Mouse (Mus musculus): Measurements from ENCODE around the gene Ccdc60. TPM values are rescaled to one million over a fixed set of nuclear protein-coding genes. Genes with fewer than 3 reads are reported as not detected.
"Not testable (repeated sequence)": the region's sequence is repeated elsewhere in the genome, so short reads cannot be mapped to it uniquely, and the experiment has no call there.

The Ccdc60 gene
- polyA plus RNA-seq, 1 experiment = 0.08 TPM

DNA sequence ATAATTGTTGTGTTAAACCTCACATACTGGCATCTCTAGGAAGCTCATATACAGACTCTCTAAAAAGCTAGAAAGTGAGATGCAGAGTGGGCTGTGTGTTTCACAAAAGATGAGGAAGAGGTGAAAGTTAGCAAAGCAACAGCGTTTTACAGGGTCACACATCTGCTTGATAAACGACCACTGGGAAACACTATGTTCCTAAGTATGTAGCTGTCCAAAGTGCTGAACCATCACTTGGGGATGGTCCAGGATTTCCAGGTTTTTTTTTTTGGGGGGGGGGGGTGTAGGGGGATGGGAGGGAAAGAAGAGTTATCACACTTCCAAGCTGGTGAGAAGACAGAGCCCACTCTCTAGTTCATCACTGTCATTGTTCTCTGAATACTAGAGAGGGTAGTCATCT is 134.0 kb downstream of the Ccdc60 start:
- no peak overlapping the region for H3K27ac ChIP-seq (ENCODE audit: insufficient read depth, low read depth, low read length)
- H3K36me3 ChIP-seq (ENCODE audit: control insufficient read depth, insufficient read depth, low read length) = no peaks in the 10 kb centered on the region
- no peak for TF ChIP-seq CTCF (conservative IDR thresholded peaks at IDR 0.05; ENCODE audit: insufficient read depth, insufficient read length, low read depth, low read length)
- no peak for TF ChIP-seq POLR2A (IDR thresholded peaks at IDR 0.05; ENCODE audit: low read depth, low read length)
- H3K4me1 ChIP-seq (ENCODE audit: control insufficient read depth, insufficient read depth, low read length) = no peaks in the 10 kb centered on the region
- H3K4me3 ChIP-seq (ENCODE audit: insufficient read depth, low read depth, low read length) = no peak overlapping the region
- DNase-seq = no peak
- H3K27me3 ChIP-seq (replicated peaks; ENCODE audit: control insufficient read depth, insufficient read depth, low read length) = no peaks in the 10 kb centered on the region
- WGBS = 3% methylated on average over 2 of the region's 2 CpGs

DNA sequence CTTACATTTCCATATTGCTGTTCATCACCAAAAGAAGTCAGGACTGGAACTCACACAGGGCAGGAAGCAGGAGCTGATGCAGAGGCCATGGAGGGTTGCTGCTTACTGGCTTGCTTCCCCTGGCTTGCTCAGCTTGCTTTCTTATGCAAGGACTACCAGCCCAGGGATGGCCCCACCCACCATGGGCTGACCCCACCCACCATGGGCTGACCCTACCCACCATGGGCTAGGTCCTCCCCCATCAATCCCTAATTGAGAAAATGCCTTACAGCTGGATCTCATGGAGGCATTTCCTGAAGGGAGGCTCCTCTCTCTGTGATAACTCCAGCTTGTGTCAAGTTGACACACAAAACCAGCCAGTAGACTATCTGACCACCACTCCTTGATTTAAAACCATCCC is 142.3 kb downstream of the Ccdc60 start:
- DNase-seq; H3K27me3 ChIP-seq (replicated peaks; ENCODE audit: control insufficient read depth, insufficient read depth, low read length); H3K4me3 ChIP-seq (ENCODE audit: insufficient read depth, low read depth, low read length); H3K36me3 ChIP-seq (ENCODE audit: control insufficient read depth, insufficient read depth, low read length); H3K4me1 ChIP-seq (ENCODE audit: control insufficient read depth, insufficient read depth, low read length); H3K27ac ChIP-seq (ENCODE audit: insufficient read depth, low read depth, low read length): not testable (repeated sequence)

GRCm38 (mm10) chr5:116144711-116145110 is 144.1 kb downstream of the Ccdc60 start:
- Histone ChIP-seq H3K4me3 (ENCODE audit: insufficient read depth, low read depth, low read length) (no peak overlapping the region), H3K27me3 (replicated peaks; ENCODE audit: control insufficient read depth, insufficient read depth, low read length) (no peaks in the 10 kb centered on the region), H3K4me1 (ENCODE audit: control insufficient read depth, insufficient read depth, low read length) (no peaks in the 10 kb centered on the region), H3K27ac (ENCODE audit: insufficient read depth, low read depth, low read length) (no peak overlapping the region), H3K36me3 (ENCODE audit: control insufficient read depth, insufficient read depth, low read length) (no peaks in the 10 kb centered on the region)
- TF ChIP-seq CTCF (conservative IDR thresholded peaks at IDR 0.05; ENCODE audit: insufficient read depth, insufficient read length, low read depth, low read length) (no peak), POLR2A (IDR thresholded peaks at IDR 0.05; ENCODE audit: low read depth, low read length) (no peak)
- DNase-seq = no peak
- 72% methylated on average over 12 of the region's 12 CpGs for WGBS

DNA sequence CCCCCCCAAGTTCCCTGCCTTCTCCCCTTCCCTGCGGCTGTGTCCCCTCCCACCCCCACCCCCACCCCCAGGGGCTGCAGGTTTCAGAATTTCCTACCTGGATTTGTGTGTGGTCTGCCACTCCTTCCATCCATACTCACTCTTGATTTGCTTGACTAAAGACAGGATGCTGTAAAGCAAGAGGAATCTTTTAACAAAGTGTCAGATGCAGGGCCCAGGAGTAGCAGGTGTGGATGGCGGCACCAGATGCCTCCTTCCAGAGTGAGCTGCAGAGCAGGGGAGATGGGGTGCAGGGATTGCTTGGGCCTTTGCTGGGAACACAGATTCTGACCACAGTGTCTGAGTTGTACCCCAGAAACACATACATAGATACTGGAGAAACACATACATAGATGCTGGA is 148.1 kb downstream of the Ccdc60 start:
- TF ChIP-seq POLR2A (IDR thresholded peaks at IDR 0.05; ENCODE audit: low read depth, low read length) (no peak), CTCF (conservative IDR thresholded peaks at IDR 0.05; ENCODE audit: insufficient read depth, insufficient read length, low read depth, low read length) (no peak)
- no peaks in the 10 kb centered on the region for H3K4me1 ChIP-seq (ENCODE audit: control insufficient read depth, insufficient read depth, low read length)
- no peaks in the 10 kb centered on the region for H3K36me3 ChIP-seq (ENCODE audit: control insufficient read depth, insufficient read depth, low read length)
- DNase-seq = no peak
- no peaks in the 10 kb centered on the region for H3K27me3 ChIP-seq (replicated peaks; ENCODE audit: control insufficient read depth, insufficient read depth, low read length)
- no peak overlapping the region for H3K4me3 ChIP-seq (ENCODE audit: insufficient read depth, low read depth, low read length)
- 16% methylated on average over 2 of the region's 2 CpGs for WGBS
- no peak overlapping the region for H3K27ac ChIP-seq (ENCODE audit: insufficient read depth, low read depth, low read length)

GRCm38 (mm10) chr5:116123344-116123743 is 165.4 kb downstream of the Ccdc60 start:
- no peak overlapping the region for H3K27ac ChIP-seq (ENCODE audit: insufficient read depth, low read depth, low read length)
- H3K36me3 ChIP-seq (ENCODE audit: control insufficient read depth, insufficient read depth, low read length) = no peaks in the 10 kb centered on the region
- no peaks in the 10 kb centered on the region for H3K4me1 ChIP-seq (ENCODE audit: control insufficient read depth, insufficient read depth, low read length)
- H3K27me3 ChIP-seq (replicated peaks; ENCODE audit: control insufficient read depth, insufficient read depth, low read length) = no peaks in the 10 kb centered on the region
- TF ChIP-seq CTCF (conservative IDR thresholded peaks at IDR 0.05; ENCODE audit: insufficient read depth, insufficient read length, low read depth, low read length) = peak; percentile 95
- TF ChIP-seq POLR2A (IDR thresholded peaks at IDR 0.05; ENCODE audit: low read depth, low read length) = no peak
- H3K4me3 ChIP-seq (ENCODE audit: insufficient read depth, low read depth, low read length) = no peak overlapping the region
- 8% methylated on average over 11 of the region's 11 CpGs for WGBS
- peak; percentile 69 for DNase-seq

- H3K36me3 ChIP-seq (ENCODE audit: control insufficient read depth, insufficient read depth, low read length) = no peaks in the 10 kb centered on the region
- H3K4me1 ChIP-seq (ENCODE audit: control insufficient read depth, insufficient read depth, low read length) = no peaks in the 10 kb centered on the region
- peak; percentile 4 for DNase-seq
- no peak overlapping the region for H3K27ac ChIP-seq (ENCODE audit: insufficient read depth, low read depth, low read length)
- no peak for TF ChIP-seq POLR2A (IDR thresholded peaks at IDR 0.05; ENCODE audit: low read depth, low read length)
- peak; percentile 79 for TF ChIP-seq CTCF (conservative IDR thresholded peaks at IDR 0.05; ENCODE audit: insufficient read depth, insufficient read length, low read depth, low read length)
- WGBS = 41% methylated on average over 9 of the region's 9 CpGs
- H3K27me3 ChIP-seq (replicated peaks; ENCODE audit: control insufficient read depth, insufficient read depth, low read length) = no peaks in the 10 kb centered on the region
- no peak overlapping the region for H3K4me3 ChIP-seq (ENCODE audit: insufficient read depth, low read depth, low read length)
These were observed 172.2 kb downstream of the Ccdc60 start for GRCm38 (mm10) chr5:116116567-116116966.

DNA sequence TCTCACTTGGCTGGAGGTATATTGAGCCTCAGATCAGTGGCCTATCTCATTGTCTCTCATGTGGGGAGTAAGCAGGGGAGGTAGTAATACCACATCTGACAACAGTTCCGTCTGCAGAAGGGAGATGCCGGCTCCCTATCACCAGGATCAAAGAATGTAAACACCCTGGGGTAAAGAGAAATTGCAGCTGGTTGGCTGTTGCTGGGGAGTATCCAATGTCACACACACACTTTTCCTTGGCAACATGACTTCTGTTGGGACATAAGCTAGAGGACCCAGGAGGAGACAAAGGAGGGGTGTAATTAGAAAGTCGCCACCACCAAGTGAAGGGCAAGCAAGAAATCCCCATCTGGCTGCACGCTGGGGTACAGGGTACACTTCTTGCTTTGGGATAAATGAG is 172.7 kb downstream of the Ccdc60 start:
- DNase-seq = no peak
- 38% methylated on average over 4 of the region's 4 CpGs for WGBS

More for the DNA sequence above, 172.7 kb downstream of the Ccdc60 start:
- no peak for TF ChIP-seq CTCF (conservative IDR thresholded peaks at IDR 0.05; ENCODE audit: insufficient read depth, insufficient read length, low read depth, low read length)
- no peak for TF ChIP-seq POLR2A (IDR thresholded peaks at IDR 0.05; ENCODE audit: low read depth, low read length)
- no peak overlapping the region for H3K27ac ChIP-seq (ENCODE audit: insufficient read depth, low read depth, low read length)
- H3K27me3 ChIP-seq (replicated peaks; ENCODE audit: control insufficient read depth, insufficient read depth, low read length) = no peaks in the 10 kb centered on the region
- H3K4me3 ChIP-seq (ENCODE audit: insufficient read depth, low read depth, low read length) = no peak overlapping the region
- H3K36me3 ChIP-seq (ENCODE audit: control insufficient read depth, insufficient read depth, low read length) = no peaks in the 10 kb centered on the region
- no peaks in the 10 kb centered on the region for H3K4me1 ChIP-seq (ENCODE audit: control insufficient read depth, insufficient read depth, low read length)

Measured in kidney, adult 2 months (tissue).